Mouse (Mus musculus) kidney, adult 11 months (tissue): Measurements from ENCODE around the gene Myo5a.
A peak's percentile ranks its signal among the peaks of the same experiment; 100 is the strongest.
"Not testable (repeated sequence)": the region's sequence is repeated elsewhere in the genome, so short reads cannot be mapped to it uniquely, and the experiment has no call there.

ENCODE experiments used
- DNase-seq: peaks from one replicate; pipeline ENCODE4 v3.0.0; 2022

The Myo5a gene

DNA sequence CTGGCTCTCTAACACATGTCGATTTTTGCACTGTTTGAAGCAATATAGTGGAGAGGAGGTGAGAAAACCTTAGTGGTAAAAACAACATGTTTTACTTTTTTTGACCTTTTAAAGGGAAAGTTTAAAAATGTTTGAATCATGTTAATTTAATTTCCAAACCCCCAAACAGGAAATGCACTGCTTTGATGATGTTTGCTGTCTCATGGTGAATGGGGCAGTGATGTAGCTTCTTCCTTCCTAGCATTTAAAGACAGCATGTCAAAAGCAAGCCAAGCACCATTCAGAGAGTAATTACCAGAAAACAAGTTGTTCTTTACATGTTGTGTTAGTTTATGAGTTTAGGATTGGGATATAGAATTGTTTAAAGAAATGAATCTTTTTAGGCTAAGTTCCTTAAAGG, 138.4 kb downstream of the Myo5a start:
- DNase-seq: no peak

- no peak for DNase-seq
Measured at GRCm38 (mm10) chr9:75210269-75210668, 139.5 kb downstream of the Myo5a start.

DNA sequence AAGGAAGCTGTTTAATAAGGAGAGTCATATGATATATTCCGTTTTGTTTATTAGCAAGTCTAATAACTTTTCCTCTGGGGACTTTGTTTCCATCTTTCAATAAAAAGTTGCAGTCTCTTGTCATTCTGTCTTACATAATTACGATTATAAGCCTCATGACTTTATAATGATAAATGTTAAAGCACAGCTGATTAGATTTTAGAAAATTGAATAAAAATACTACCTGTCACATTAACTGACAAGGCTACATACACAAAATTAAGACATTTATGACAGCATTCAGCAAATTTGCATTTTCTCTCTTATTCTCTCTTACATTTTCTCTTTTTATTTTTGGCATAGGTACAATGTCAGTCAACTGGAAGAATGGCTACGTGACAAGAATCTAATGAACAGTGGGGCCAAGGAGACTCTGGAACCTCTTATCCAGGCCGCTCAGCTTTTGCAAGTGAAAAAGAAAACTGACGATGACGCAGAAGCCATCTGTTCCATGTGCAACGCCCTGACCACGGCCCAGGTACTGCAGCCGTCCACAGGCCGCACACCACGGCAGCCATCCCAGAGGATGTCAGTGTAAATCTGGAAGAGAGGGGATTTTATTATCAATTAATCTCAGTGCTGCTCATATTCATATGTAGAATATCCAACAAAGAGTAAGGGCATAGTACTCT, 144.1 kb downstream of the Myo5a start:
- DNase-seq: no peak

GRCm38 (mm10) chr9:75219942-75220341, 149.1 kb downstream of the Myo5a start:
- no peak for DNase-seq

GRCm38 (mm10) chr9:75221420-75222287, 150.8 kb downstream of the Myo5a start:
- peak; percentile 13 for DNase-seq

DNA sequence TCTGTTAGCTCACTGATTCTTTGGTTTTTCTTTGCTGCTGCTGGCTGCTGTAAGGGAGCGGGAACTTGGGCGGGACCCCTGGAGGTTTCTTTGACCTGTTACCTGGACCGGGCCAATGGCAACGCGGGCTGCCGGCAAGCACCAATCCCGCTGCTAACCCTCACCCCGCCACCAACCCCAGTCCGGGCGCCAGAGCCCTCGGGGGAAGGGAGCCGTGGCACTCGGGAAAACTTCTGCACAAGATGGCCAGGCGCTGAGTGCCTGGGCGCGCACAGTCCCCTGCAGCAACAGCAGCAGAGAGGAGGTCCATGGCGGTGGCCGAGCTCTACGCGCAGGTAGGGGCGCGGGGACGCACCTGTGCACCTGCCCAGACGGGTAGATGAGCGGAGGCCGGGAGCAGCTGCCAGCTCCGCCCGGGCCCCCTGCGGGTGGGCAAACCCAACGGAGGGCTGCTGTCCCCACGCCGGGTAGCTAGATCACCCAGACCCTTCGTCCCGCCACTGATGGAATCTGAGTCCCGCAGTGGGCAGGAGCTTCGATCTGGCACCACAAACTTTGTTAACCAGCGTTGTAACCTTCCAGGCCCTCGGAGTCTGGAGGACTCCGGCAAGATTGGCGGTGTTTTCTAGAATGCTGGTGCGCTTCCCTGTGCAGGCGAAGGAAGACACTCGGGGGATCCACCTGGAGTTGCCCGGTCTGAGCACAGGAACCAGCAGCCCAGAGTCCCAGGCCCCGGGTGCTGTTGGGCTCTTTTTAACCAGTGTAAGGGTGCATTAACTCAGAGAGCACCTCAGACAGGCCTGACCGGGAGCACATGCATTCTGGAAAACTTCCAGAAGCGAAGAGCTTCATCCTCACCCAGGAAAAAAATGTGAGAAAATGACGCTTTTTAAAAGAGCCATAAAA, 161.3 kb downstream of the Myo5a start, which contains the start of gene Myo5c:
Gene Myo5c, plus strand, starts transcription at position 180 of the 906 bp plus-strand sequence.
- DNase-seq: peak; percentile 73

GRCm38 (mm10) chr9:75232860-75233259, 162.0 kb downstream of the Myo5a start:
- no peak for DNase-seq

GRCm38 (mm10) chr9:75234271-75234741, 163.5 kb downstream of the Myo5a start:
- no peak for DNase-seq

- DNase-seq: no peak
Measured at GRCm38 (mm10) chr9:75234983-75235627, 164.3 kb downstream of the Myo5a start.

DNA sequence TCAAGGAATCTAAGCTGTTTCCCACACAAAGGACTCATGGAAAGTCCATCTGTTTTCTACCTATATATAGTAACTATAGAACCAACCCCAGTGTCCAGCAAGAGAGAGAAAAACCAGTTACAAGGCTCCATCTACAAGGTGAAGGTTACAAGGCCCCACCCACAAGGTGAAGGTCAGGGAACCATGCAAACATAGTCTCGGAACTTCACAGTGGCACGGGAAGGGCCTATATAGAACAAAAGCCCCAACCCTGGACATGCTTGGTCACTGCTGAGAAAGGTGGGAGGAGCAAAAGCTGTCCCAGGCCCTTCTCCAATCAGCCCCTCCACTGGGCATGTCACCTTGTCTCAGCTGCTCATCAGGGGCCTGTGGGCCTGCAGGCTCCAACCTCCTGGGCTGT, 164.9 kb downstream of the Myo5a start:
- no peak for DNase-seq

DNA sequence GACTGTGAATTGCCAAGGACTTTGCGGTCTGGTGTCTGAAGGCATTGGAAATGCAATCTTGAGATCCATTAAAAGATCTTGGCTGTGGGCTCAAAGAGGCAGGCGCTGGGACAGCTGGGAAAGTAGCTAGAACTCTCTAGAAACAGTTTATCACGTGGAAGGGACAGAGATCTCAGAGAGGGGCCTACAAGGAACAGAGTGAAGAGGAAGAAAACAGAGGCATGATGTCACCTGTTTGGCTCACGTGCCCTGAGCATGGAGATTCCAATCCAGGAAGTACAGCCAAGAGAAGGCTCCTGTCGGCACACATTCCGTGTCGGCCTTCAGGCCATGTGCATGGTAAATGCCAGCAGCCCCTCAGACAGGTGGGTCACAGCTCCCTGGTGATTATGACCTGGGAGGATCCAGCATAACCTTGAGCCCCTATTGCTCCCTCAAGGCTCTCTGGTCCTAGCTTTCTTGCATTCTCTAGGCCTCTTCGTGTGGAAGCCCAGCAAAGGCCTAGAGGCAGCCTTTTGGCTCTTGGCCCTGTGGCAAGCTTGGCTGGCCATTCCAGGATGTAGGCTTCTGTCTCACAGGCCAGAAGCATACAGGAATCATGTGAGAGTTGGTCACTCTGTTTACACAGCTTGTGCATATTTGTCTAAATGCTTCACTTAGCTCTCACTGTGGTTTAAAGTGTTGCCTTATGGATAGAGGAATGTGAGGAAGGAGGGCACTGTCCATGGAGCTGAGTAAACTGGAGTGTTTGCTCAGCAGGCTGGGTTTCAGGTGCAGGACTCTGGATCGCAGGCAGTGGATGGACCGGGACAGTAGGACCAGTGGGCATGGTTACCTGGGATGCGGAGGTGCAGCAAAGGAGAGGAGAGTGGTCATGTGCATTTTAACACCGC, 165.8 kb downstream of the Myo5a start:
- no peak for DNase-seq

DNA sequence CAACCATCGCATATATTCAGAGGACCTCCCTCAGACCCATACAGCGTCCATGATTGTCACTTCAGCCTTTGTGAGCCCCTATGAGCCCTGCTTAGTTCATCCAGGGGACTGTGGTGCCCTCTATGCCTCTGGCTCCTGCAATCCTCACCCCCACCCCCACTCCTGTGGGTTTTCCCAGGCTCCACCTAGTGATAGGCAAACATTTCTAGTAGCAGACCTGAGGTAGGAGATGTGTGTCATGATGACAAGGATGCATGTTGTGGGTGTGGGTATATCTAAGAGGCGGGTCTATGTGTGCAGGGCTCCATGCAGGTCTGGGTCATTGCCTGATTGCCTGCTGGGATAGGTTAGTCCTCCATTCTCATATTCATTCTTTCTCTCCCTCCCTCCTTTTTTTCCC, 167.4 kb downstream of the Myo5a start:
- no peak for DNase-seq

GRCm38 (mm10) chr9:75243052-75243451, 172.2 kb downstream of the Myo5a start:
- DNase-seq: no peak

DNA sequence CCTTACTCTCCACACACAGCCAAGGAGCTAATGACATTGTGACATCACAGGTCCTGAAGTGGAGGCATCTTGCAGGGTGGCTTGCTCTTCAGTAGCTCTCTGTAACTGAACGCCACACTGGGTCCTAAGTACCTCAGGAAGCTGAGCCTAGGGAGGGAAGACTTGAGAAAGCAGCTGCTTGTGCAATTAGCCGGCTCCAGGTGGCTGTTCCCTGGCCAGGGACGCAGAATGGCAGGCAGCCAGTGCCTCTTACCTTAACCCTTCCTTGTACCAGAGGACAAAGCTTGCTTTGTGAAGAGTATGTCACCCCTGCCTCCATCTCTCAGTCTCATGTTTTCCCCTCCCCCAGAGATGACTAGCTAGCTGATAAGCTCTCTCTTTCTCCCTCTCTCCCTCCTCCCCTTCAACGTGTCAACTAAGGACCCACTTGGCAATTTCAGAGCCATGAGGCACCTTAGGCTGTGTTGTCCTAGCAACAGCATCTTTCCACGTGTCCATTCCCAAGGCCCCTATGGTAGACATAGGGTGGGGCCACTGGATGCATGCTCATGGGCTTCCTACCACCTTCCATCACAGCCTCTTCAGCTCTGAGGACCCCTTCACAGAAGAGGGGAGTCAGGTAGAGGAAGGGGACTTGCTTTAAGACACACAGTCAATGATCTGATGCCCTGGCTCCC, 173.1 kb downstream of the Myo5a start:
- no peak for DNase-seq

DNA sequence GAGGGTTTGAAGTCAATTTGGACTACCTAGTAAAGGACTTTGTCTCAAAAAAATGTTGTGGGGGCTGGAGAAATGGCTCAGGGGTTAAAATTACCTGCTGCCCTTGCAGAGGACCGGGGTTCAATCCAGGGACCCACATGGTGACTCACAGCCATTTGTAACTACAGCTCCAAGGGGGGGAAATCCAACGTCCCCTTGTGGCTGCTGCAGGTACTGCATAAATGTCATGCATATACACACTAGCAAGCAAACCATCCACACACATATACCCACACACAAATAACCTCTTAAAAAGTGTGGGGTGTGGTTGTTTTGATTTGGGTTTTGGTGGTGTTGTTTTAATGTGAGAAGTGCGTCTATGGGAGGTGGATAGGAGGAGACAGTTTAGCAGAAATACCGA, 173.7 kb downstream of the Myo5a start:
- no peak for DNase-seq

- no peak for DNase-seq
Measured at GRCm38 (mm10) chr9:75246080-75246930, 175.5 kb downstream of the Myo5a start.

GRCm38 (mm10) chr9:75247870-75248269, 177.1 kb downstream of the Myo5a start:
- no peak for DNase-seq

GRCm38 (mm10) chr9:75248359-75248758, 177.5 kb downstream of the Myo5a start:
- no peak for DNase-seq

DNA sequence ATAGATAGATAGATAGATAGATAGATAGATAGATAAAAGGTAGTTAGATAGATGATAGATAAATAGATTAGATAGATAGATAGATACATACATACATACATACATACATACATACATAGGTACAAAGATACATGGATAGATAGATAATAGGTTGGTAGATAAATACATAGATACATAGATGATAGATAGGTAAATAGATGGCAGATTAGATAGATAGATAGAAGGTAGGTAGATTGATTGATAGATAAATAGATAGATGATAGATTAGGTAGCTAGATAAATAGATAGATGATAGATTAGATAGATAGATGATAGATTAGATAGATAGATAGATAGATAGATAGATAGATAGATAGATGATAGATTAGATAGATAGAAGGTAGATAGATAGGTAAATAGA, 178.1 kb downstream of the Myo5a start:
- no peak for DNase-seq

DNA sequence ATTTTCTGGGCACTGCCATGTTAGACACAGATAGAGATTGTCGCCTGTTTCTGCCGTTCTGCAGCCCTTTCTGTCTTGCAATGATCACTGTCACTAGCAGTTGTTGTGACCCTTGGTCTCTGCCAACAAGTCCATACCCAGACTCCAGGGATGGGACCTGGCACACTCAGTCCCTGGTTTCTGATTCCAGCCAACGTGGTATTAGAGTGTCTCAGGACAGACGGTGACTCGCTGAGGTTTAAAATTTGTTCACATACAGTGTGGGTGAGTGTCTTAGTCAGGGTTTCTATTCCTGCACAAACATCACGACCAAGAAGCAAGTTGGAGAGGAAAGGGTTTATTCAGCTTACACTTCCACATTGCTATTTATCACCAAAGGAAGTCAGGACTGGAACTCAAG, 182.3 kb downstream of the Myo5a start:
- not testable (repeated sequence) for DNase-seq
